Mouse (Mus musculus) testis, postnatal 10 days (tissue): Measurements from ENCODE around the gene Syn1.

Experiments used
- DNase-seq: peaks from one replicate; pipeline ENCODE4 v3.0.0; 2021; ENCODE audit warnings: low spot score

Syn1 gene

GRCm38 (mm10) chrX:20920844-20921364 is at the start of gene Syn1:
TSS of gene Syn1 (minus strand) at chrX:20921004.
- peak; percentile 76 for DNase-seq

- DNase-seq = peak; percentile 91
These were observed 40.9 kb upstream of the Syn1 start, which contains the start of gene Uxt for GRCm38 (mm10) chrX:20961477-20962378. TSS of gene Uxt (minus strand) at chrX:20962017.

DNA sequence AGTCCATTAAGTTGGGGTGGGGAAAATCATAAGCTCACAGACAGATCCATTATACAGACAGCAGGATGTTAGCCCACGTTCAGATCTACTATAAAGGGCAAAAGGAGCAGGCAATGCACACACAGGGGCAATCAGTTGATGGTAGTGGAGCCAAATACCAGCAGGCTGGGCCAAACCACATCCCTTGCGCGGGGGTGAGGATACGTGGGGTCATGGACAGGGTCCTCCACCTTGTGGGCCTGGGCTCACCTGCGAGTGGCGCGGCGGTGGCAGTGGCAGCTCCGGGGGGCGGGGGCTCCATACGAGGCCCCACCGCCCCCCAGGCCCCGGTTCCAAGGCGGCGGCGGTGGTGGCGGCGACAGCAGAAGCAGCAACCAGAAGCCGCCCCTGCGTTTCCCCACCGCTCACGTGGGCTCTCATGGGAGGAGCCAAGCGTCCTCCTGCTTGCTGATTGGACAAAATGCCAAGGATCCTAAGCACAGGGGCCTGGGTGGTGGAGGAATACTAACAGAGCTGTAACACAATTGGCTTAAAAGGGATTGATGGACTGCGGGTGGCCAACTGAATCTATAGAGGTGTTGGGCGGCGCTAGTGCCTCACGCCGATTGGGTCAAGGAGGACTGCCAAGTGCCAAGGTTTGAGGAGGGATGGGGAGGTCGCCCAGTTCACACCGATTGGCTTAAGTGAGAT is 29.5 kb upstream of the Syn1 start, which contains the start of gene Elk1:
TSS of gene Elk1 (minus strand) at position 418 of the 690 bp plus-strand sequence.
- DNase-seq = peak; percentile 81

GRCm38 (mm10) chrX:20946055-20946454 is 25.3 kb upstream of the Syn1 start:
- peak; percentile 57 for DNase-seq

DNA sequence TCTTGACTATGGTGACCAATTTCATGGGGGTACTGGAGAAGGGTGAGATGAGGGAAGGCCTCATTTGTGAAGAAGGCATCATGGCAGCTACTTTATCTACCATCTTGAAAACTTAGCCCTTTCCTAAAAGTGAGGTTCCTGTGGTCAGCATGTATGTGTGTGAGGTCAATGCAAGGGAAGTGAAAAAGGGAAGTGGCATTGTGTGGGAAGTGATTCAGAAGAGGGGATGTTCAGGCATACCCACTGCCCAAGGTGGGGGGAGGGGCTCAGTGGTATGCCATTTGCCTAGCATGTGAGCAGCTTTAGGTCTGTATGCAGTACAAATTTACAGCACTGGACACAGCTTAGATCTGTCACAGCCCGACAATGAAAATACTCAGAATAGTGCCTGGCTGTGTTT is 11.2 kb upstream of the Syn1 start:
- DNase-seq = no peak

DNA sequence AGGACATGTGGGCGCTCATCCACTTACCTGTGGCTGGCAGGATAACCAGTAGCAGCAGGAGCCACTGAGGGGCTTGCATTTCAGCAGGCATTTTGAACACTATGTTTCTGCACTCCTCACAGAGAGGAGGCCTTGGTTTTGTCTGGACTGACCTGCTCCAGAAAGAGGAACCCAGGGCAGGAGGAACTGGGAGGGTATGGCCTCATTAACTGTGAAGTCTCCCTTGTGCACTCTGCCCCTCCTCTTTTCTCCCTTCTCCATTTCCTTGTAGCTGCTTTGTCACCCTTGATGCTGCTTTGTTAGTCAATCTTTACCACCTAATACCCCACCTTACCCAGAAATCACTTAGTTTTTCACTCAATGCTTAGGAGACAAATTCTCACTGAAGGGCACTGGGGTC is 10.6 kb upstream of the Syn1 start, which contains the start of gene Cfp:
TSS of gene Cfp (minus strand) at position 192 of the 400 bp plus-strand sequence.
- no peak for DNase-seq

DNA sequence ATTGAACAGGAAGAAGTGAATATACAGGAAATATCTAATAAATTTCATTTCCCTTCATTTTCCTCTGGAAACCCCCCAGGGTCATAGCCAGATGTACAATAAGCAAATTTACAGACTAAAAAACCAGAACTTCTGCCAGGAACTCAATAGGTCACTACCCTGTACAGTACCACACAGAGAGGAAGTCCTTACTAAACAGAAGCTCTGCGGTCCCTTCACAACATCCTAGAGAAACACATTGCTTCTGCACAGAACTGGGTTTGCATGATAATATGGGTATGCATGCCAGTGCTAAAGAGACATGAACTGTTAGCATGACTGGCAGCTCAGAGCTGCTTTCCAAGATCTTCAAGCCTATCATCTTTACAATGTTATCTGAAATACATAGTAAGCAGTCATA is 9.1 kb upstream of the Syn1 start:
- DNase-seq = no peak

GRCm38 (mm10) chrX:20924976-20925375 is 4.2 kb upstream of the Syn1 start:
- no peak for DNase-seq

GRCm38 (mm10) chrX:20923506-20923905 is 2.7 kb upstream of the Syn1 start:
- no peak for DNase-seq

DNA sequence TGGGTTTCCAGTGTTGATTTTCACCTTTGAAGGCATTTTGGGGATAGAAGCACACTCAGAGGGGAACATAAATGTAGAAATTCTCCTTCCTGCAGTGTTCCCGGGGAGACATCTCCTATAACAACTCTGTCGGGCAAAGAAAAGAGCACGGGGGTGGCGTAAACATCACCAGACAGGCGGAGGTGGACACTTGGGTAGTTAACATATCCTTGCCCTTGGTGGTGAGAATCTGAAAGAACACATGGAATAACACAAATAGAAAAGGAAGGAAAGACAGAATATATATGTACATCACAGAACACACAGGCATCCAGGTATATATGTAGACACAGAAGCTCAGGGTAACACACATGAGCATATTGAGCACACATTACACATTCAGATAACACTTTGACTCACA is 562 bp upstream of the Syn1 start:
- DNase-seq = no peak

DNA sequence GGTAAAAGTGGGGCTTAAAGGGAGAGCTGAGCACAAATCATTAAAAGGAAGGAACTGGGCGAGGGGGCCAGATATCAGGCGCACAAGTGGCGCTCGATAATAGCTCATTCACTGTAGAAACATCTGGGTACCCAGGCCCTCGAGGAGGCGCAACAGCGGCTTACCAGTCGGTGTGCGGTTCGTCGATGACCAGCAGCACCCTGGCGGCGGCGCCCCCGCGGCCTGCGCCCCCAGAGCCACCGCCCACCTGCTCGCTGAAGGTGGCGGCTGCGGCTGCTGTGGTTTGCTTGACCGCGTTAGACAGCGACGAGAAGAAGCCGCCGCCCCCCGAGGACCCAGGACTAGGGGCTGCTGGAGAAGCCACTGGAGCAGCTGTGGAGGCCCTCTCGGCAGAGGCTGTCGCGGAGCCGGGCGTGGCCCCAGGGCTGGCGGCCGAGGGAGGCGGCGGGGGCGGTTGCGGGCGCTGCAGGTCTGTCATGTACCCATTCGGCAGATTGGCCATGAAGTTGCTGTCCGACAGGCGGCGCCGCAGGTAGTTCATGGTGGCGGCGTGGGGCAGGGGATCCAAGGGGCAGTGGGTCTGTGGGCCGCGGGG is 458 bp downstream of the Syn1 start:
- no peak for DNase-seq

DNA sequence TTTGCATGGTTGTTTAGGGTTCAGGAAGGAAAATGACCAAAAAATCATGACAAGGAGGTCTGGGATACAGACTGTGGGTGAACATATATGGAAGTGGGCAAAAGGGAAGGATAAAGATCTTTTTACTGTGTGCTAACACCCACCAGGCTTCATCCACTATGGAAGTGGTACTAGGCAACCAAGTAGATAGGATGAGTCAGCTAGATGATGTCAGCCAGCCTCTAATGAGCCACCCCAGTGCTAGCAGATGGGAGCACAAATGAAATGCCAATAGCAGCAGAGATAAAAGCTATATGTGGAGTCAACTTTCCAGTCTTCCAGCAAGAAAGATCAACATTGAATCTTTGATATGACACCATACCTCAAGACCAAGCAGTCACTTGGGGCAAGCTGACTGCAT is 5.7 kb downstream of the Syn1 start:
- no peak for DNase-seq

GRCm38 (mm10) chrX:20913726-20914125 is 7.1 kb downstream of the Syn1 start:
- DNase-seq = no peak

DNA sequence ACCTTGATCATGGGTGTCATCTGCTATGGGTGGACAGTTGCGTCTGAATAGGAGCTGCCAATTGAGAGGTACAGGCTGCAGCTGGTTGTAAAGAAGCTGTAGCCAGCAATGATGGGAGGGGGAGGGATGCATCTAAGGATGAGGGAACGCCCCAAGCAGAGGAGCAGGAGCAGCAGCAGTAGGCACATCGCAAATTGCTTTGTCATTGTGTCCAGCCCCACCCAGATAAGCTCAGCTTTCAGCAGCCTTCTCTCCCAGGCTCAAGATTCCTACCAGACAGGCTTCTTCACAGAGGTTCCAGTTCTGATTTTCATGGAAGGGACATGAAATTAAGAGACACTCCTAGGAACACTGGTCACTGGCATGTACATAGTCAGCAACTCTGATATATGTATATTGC is 10.7 kb downstream of the Syn1 start:
- DNase-seq = no peak

GRCm38 (mm10) chrX:20875241-20875640 is 45.6 kb downstream of the Syn1 start:
- DNase-seq = no peak

GRCm38 (mm10) chrX:20872928-20873500 is 47.8 kb downstream of the Syn1 start:
- no peak for DNase-seq

GRCm38 (mm10) chrX:20869962-20870513 is 50.8 kb downstream of the Syn1 start, which contains the start of gene Timp1:
TSS of gene Timp1 (plus strand) at chrX:20870166.
- peak; percentile 67 for DNase-seq

- DNase-seq = no peak
These were observed 51.6 kb downstream of the Syn1 start for GRCm38 (mm10) chrX:20869203-20869602.

DNA sequence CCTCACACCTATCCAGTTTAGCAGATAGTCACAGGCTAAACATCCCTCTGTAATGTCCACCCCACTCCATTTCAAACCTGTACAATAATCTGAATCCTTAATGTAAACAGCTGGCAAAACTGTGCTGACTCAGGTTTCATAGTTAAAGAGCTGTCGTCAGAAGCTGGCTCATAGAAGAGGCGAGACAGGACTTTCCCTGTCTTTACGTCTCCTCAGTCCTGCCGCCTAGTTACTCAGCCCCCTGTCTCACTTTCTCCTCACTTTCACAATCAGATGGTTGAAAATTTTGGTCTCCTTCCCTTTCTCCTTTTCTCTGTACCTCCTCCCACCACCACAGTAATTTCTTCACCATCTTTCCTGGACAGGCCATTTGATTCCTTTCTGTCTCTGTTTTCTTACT is 52.7 kb downstream of the Syn1 start:
- no peak for DNase-seq

DNA sequence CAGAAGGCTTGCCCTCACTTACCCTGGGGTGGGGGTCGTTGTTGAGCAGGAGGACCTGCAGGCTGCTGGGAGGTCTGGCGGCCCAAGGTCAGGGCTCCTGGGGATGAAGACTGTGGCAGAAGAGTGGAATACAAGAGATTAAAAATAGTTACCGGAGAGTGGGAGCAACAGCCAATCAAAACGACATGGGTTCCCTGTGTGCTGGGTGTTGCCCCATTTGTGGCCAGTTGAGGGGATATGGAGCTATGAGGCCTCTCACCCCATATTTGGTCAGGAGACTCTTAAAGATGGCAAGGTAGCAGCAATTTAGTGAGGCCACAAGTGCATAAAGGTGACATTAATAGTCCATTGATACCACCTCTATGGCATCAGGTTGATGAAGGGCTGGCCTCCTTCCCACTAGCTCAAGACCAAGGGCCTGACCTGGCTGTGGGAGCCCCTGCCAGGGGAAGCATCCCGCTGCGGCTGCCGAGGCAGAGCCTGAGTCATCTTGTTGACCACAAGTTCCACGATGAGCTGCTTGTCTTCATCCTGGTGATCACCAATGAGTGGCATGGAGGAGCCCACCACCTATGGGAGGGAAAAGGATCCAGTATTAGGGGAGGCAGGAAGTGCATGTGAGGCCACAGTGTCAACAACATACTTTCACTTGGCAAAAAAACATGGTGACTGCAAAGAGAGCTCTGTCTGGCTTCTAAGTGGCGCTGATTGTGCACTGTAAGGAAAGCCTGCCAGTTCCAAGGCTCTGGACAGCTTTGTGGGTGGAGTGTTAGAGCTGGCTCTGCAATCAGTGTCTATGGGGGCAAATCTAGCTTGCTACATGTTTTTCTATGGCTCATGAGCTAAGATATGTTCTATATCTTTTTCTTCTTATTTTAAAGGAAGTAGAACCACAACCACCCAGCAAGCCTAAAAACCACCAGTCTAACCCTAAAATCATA is 57.4 kb downstream of the Syn1 start:
- no peak for DNase-seq
